Mouse (Mus musculus) midbrain, embryonic 10.5 days (tissue): ENCODE data around the gene Isca1. TPM values are rescaled to one million over a fixed set of nuclear protein-coding genes. Genes with fewer than 3 reads are reported as not detected.
"Not testable (repeated sequence)": the region's sequence is repeated elsewhere in the genome, so short reads cannot be mapped to it uniquely, and the experiment has no call there.

Experiments used
- DNase-seq: peaks from one replicate; pipeline ENCODE4 v3.0.0-alpha.2; 2017; ENCODE audit warnings: low spot score
- H3K27ac ChIP-seq: fragments of 300-500 bp; sonication (generic); replicated peaks from 2 replicates; pipeline ENCODE4 v1.5.1; 2016; ENCODE audit warnings: mild to moderate bottlenecking
- H3K27me3 ChIP-seq: fragments of 300-500 bp; sonication (generic); 2 replicates; pipeline ENCODE4 v1.6.1; 2016; ENCODE audit warnings: low read depth, mild to moderate bottlenecking; ENCODE audit not compliant: poor library complexity, severe bottlenecking
- H3K36me3 ChIP-seq: fragments of 300-500 bp; sonication (generic); 2 replicates; pipeline ENCODE4 v1.6.1; 2016; ENCODE audit warnings: mild to moderate bottlenecking, moderate library complexity
- H3K4me1 ChIP-seq: fragments of 300-500 bp; sonication (generic); 2 replicates; pipeline ENCODE4 v1.6.1; 2016
- H3K4me3 ChIP-seq: fragments of 300-500 bp; sonication (generic); 2 replicates; pipeline ENCODE4 v1.5.1; 2016; ENCODE audit warnings: mild to moderate bottlenecking, moderate library complexity
- H3K9me3 ChIP-seq: fragments of 300-500 bp; sonication (generic); replicated peaks from 2 replicates; pipeline ENCODE4 v1.6.1; 2016; ENCODE audit warnings: mild to moderate bottlenecking
- WGBS: fragments of 180-500 bp; shearing (Covaris S2); methylation state at CpG from one replicate; pipeline ENCODE4 v1.1.7; 2016; 5-methylcytosine and 5-hydroxymethylcytosine counted together
- polyA plus RNA-seq: library from polyadenylated mRNA; unstranded; fragments of >200 nt; fragmentation: Nextera tagmentation; extraction: Ambion mirVana; gene quantifications from 2 replicates; pipeline ENCODE4 v1.2.1, GENCODE M21; 2016

The Isca1 gene
- polyA plus RNA-seq, 1 experiment from 2014 or later: 103 TPM

GRCm38 (mm10) chr13:59741096-59741495, 28.5 kb downstream of the Isca1 start:
- Histone ChIP-seq H3K9me3 (no peaks in the 10 kb centered on the region), H3K27me3 (no peaks in the 10 kb centered on the region), H3K4me3 (no peak overlapping the region), H3K27ac (no peak overlapping the region), H3K4me1 (no peaks in the 10 kb centered on the region), H3K36me3 (no peaks in the 10 kb centered on the region)
- WGBS: 94% methylated on average over 11 of the region's 11 CpGs
- no peak for DNase-seq

GRCm38 (mm10) chr13:59739397-59739796, 30.2 kb downstream of the Isca1 start:
- DNase-seq: no peak
- no peaks in the 10 kb centered on the region for H3K9me3 ChIP-seq
- no peaks in the 10 kb centered on the region for H3K27me3 ChIP-seq
- H3K4me3 ChIP-seq: no peak overlapping the region
- H3K27ac ChIP-seq: no peak overlapping the region
- H3K4me1 ChIP-seq: peaks cover 3% of the 10 kb centered on the region; the same call in 1 of the 2 replicates
- WGBS: 93% methylated on average over 4 of the region's 4 CpGs
- no peaks in the 10 kb centered on the region for H3K36me3 ChIP-seq

GRCm38 (mm10) chr13:59738455-59738854, 31.2 kb downstream of the Isca1 start:
- Histone ChIP-seq H3K4me1 (peaks cover 4% of the 10 kb centered on the region; the same call in 1 of the 2 replicates), H3K27ac (no peak overlapping the region), H3K9me3 (no peaks in the 10 kb centered on the region), H3K4me3 (no peak overlapping the region), H3K36me3 (no peaks in the 10 kb centered on the region), H3K27me3 (no peaks in the 10 kb centered on the region)
- WGBS: 85% methylated on average over 2 of the region's 2 CpGs
- DNase-seq: no peak

- H3K27ac ChIP-seq: no peak overlapping the region
- 26% methylated on average over 3 of the region's 3 CpGs for WGBS
Measured at GRCm38 (mm10) chr13:59735190-59735589, 34.4 kb downstream of the Isca1 start.

GRCm38 (mm10) chr13:59734347-59734746, 35.3 kb downstream of the Isca1 start:
- H3K9me3 ChIP-seq, H3K4me1 ChIP-seq, H3K4me3 ChIP-seq, DNase-seq, H3K27me3 ChIP-seq, H3K36me3 ChIP-seq, H3K27ac ChIP-seq: not testable (repeated sequence)
- 43% methylated on average over 6 of the region's 6 CpGs for WGBS

More at GRCm38 (mm10) chr13:59735190-59735589, 34.4 kb downstream of the Isca1 start:
- Histone ChIP-seq H3K9me3 (no peaks in the 10 kb centered on the region), H3K4me3 (no peak overlapping the region), H3K36me3 (no peaks in the 10 kb centered on the region), H3K27me3 (no peaks in the 10 kb centered on the region), H3K4me1 (peaks cover 4% of the 10 kb centered on the region; the same call in 1 of the 2 replicates)
- peak; percentile 35 for DNase-seq

GRCm38 (mm10) chr13:59733936-59734335, 35.7 kb downstream of the Isca1 start:
- Histone ChIP-seq H3K27ac (no peak overlapping the region), H3K4me1 (peaks cover 4% of the 10 kb centered on the region; the same call in 1 of the 2 replicates), H3K27me3 (0 out of 2 replicates have a peak, but pooled peaks cover 6% of the 10 kb centered on the region), H3K9me3 (no peaks in the 10 kb centered on the region), H3K36me3 (no peaks in the 10 kb centered on the region), H3K4me3 (no peak overlapping the region)
- DNase-seq: no peak
- WGBS: 77% methylated on average over 4 of the region's 4 CpGs

GRCm38 (mm10) chr13:59731652-59732051, 38.0 kb downstream of the Isca1 start, which contains the start of gene Spata31d1d:
Spata31d1d (minus strand) TSS chr13:59731752.
- H3K27me3 ChIP-seq: peaks cover 23% of the 10 kb centered on the region
- DNase-seq: no peak
- peaks cover 15% of the 10 kb centered on the region for H3K4me1 ChIP-seq
- H3K4me3 ChIP-seq: no peak within 1 kb of the TSS
- H3K36me3 ChIP-seq: no peaks in the 10 kb centered on the region
- H3K27ac ChIP-seq: no peak within 1 kb of the TSS
- no peaks in the 10 kb centered on the region for H3K9me3 ChIP-seq
- 38% methylated on average over 7 of the region's 7 CpGs for WGBS

GRCm38 (mm10) chr13:59728378-59729093, 41.1 kb downstream of the Isca1 start:
- H3K9me3 ChIP-seq: no peaks in the 10 kb centered on the region
- 30% methylated on average over 7 of the region's 7 CpGs for WGBS
- peaks cover 20% of the 10 kb centered on the region for H3K4me1 ChIP-seq
- DNase-seq: peak; percentile 82
- H3K27ac ChIP-seq: peak overlapping the region; percentile 47; the same call in 1 of the 2 replicates
- H3K4me3 ChIP-seq: no peak overlapping the region
- H3K27me3 ChIP-seq: peaks cover 44% of the 10 kb centered on the region
- H3K36me3 ChIP-seq: no peaks in the 10 kb centered on the region

- Histone ChIP-seq H3K9me3 (no peaks in the 10 kb centered on the region), H3K4me3 (peak overlapping the region; percentile 21; the same call in 1 of the 2 replicates)
Measured at GRCm38 (mm10) chr13:59726139-59726867, 43.3 kb downstream of the Isca1 start.

GRCm38 (mm10) chr13:59722089-59722488, 47.5 kb downstream of the Isca1 start:
- H3K36me3 ChIP-seq, DNase-seq, H3K4me3 ChIP-seq, H3K27ac ChIP-seq, H3K9me3 ChIP-seq: not testable (repeated sequence)
- 94% methylated on average over 1 of the region's 1 CpGs for WGBS
- Histone ChIP-seq H3K27me3 (peaks cover 25% of the 10 kb centered on the region), H3K4me1 (peaks cover 13% of the 10 kb centered on the region)

More at GRCm38 (mm10) chr13:59726139-59726867, 43.3 kb downstream of the Isca1 start:
- Histone ChIP-seq H3K27ac (no peak overlapping the region), H3K27me3 (peaks cover 44% of the 10 kb centered on the region), H3K4me1 (peaks cover 20% of the 10 kb centered on the region), H3K36me3 (no peaks in the 10 kb centered on the region)
- DNase-seq: no peak
- WGBS: 35% methylated on average over 29 of the region's 29 CpGs

GRCm38 (mm10) chr13:59719475-59719874, 50.1 kb downstream of the Isca1 start:
- no peak for DNase-seq
- 0 out of 2 replicates have a peak, but pooled peaks cover 3% of the 10 kb centered on the region for H3K4me1 ChIP-seq
- H3K27ac ChIP-seq: no peak overlapping the region
- no peaks in the 10 kb centered on the region for H3K9me3 ChIP-seq
- no peaks in the 10 kb centered on the region for H3K36me3 ChIP-seq
- H3K4me3 ChIP-seq: no peak overlapping the region
- H3K27me3 ChIP-seq: 0 out of 2 replicates have a peak, but pooled peaks cover 2% of the 10 kb centered on the region
- 96% methylated on average over 1 of the region's 1 CpGs for WGBS

- not testable (repeated sequence) for DNase-seq, H3K27ac ChIP-seq, H3K4me3 ChIP-seq, H3K9me3 ChIP-seq, H3K36me3 ChIP-seq, H3K4me1 ChIP-seq, H3K27me3 ChIP-seq
- WGBS: 43% methylated on average over 6 of the region's 6 CpGs
Measured at GRCm38 (mm10) chr13:59718857-59719440, 50.7 kb downstream of the Isca1 start.
